Mouse (Mus musculus) NIH3T3 (cell line): ENCODE results near the gene Nudt17.
"Not testable (repeated sequence)": the region's sequence is repeated elsewhere in the genome, so short reads cannot be mapped to it uniquely, and the experiment has no call there.

Experiments used
- DNase-seq: peaks from one replicate; pipeline ENCODE4 v3.0.0-alpha.2; 2012; ENCODE audit warnings: low read depth

The Nudt17 gene

DNA sequence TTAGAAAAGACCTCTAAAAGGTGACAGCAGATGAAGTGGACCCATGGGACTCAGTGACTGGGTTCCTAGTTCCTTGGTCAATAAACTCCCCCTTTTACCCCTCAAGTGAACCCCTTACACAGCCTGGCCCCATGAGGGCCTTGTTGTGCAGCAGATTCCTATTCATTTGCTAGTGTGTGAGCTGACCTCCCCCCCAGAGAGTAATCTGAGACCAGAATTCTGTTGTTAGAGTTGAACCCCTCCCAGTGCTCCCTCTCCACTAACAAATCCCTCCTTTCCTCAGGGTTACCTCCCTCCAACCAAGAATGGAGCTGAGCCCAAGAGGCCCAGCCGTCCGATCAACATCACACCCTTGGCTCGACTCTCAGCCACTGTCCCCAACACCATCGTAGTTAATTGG, 7.4 kb downstream of the Nudt17 start:
- DNase-seq: no peak

DNA sequence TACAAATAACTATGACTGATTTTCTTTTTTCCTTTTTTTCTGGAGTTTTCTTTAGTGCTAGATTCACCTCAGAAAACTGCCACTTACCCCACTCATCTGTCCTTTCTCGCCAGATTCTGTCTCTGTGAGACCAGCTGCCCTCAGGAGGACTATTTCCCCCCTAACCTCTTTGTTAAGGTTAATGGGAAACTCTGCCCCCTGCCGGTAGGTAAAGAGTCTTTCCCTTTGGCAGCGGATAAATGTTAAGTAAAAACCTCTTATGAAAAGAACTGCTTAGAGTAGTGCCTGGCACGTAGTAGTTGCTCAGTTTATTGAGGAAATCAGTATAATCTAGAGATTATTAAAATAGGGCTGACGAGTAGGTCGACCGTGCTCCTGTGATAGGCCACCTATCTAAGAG, 8.0 kb downstream of the Nudt17 start:
- DNase-seq: peak; percentile 73

DNA sequence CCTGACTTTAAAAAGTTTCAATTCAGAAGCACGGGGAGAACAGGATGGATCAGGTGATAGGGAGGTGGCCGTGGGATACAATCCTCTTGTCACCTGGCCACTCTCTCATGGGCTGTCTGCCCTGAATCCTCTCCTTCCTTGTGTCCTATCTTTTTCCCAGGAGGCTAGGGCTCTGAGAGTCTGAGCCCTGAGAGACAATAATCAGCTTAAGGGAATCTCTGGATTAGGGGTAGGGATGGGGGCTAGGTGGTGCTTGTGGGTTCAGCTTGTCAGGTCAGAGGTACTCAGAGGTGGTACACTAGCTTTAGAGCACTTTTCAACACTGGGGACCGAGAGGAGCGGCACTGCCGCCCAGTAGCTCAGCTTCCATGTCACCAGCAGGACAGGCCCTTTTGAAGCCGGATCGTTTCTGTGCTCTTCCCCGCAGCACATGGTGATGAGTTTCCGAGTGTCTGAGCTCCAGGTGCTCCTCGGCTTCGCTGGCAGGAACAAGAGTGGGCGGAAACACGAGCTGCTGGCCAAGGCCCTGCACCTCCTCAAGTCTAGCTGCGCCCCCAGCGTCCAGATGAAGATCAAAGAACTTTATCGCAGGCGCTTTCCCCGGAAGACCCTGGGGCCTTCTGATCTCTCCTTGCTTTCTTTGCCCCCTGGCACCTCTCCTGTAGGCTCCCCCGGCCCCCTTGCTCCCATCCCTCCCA, 9.2 kb downstream of the Nudt17 start:
- DNase-seq: no peak

DNA sequence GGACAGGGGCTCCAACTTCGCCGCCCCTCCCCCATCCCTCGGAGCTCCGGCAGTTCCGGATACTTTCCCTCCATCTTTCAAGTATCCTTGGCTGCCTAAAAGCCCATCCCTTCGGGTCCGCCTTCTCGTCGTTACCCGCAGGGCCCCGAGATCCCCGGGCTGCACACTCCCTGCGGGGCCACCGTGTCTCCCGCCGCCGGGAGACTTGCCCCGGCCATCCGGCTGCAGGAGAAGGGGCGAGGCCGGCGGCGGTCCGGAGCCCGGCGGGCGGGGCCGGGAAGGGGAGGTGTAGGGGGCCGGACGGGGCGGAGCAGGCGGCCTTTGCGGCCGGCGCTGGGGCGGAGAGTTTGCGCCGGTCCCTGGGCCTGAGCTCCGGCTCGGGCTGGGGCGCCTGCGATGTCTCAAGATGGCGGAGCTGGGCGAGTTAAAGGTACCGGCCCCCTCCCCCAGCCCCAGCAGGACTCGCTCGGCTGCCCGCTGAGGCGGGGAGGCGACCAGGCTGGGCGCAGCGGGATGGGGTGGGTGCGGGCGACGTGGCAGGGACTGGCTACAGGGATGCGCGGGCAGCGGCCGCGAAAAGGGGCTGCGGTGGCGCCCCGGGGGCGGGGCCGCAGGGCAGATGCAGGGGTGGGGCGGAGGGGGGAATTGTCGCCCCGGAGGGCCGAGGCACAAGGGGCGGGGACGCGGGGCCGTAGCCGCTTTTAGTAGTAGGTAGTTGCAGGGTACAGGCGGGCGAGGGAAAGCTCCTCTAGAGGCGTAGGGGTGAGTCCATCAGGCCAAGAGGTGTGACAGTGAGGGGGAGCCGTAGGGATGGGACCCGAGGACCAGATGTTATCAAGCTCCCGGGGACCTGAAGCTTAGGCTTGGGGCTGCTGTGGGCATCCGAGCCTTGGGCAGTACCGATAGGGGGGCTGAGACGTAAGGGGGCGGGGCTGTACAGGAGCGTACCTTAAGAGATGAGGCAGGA, 11.3 kb downstream of the Nudt17 start:
- peak; percentile 95 for DNase-seq

DNA sequence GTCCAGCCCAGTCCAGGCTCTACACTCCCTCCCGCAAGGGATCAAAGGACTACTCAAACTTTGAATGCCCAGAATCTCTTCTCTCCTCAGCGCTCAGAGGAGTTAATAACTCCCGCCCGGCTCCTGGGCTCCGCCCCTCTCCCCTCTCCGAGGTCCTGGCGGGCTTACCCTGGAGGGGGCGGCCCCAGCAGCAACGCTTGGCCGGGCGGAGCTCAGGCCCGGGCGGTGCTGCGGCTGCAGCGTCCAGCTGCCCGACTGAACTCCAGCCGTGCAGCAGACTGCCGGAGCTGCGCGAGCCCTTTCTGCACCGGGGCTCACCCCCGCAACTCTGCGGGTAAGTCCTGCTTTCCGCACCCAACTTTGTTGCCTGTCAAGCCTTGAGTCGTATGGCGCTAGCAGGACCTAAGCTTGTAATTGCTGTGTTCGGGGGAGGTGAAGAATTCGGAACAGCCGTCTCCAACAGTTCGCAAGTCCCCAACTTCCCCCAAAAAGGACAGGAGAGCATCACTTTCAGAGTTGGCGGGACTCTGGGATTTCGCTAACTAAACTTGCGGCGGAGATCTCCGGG, 12.1 kb downstream of the Nudt17 start, which contains the start of gene Pias3:
Pias3 (plus strand) TSS at position 187 of the 568 bp plus-strand sequence.
- peak; percentile 93 for DNase-seq

DNA sequence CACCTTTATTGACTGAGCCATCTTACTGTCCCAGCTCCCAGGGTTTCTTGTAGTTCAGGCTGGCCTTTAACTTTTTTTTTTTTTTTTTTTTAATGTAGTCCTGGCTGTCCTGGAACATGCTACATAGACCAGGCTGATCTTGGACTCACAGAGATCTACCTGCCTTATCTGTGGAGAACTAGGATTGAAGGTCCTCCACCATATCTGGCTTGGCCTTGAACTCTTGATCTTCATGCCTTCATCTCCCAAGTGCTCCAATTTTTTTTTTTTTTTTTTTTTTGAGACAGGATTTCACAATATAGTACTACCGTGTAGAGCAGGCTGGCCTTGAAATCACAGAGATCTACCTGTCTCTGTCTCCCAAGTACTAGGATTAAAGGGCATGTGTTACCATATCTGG, 14.8 kb downstream of the Nudt17 start:
- DNase-seq: no peak

DNA sequence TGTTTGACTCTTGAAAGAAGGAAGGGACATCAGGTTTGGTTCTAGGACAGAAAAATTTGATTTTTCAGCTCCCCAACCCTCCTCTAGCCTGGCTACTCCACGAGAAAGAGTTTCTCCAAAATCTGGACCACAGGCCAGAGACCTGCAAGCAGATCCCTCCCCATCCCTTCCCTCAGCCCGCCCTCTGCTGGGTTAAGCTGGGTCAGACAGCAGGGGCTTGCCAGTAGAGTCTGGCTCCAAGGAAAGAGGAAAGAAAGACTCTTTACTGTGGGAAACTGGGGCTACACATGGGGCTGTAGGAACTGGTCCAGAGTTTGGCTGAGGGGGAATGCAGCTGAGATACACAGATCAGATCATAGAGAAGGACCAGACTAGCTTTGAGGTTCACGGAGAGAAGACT, 15.9 kb downstream of the Nudt17 start:
- DNase-seq: peak; percentile 74

DNA sequence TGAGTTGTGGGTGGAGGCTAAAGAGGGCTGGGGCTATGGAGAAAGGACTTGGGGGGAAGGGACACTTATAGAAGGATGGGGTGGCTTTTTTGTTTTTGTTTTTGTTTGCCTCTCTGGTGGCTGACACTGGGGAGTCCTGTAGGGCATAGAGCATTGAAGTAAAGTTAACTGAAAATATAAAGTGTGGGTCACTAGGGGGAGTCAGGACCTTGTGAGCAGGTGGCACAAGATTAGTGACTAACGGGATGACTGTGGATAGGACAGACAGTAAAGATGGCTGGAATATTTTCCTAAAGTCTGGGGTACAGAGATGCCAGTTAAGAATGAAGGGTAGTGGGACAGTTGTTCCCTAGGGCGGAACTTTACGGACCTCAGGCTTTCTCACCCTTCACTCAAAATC, 18.1 kb downstream of the Nudt17 start:
- no peak for DNase-seq

DNA sequence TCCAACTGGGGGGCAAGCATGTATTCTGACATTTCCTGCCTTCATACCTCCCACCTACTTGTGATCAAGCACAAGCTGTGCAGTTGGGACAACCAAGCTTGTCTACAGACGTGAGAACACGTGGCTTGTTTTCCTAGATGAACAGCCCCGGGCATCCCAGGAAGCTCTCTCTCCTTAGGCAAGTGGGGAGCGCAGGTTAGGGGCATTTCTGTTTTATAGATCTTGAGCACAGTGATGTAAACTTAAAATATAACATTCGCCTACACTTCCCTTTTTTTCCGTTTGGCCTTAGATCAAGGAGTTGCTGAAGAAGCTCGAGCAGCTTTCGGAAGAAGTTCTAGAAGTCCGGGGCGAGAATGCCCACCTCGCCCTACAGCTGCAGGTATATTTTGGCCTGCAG, 19.5 kb downstream of the Nudt17 start:
- DNase-seq: no peak

DNA sequence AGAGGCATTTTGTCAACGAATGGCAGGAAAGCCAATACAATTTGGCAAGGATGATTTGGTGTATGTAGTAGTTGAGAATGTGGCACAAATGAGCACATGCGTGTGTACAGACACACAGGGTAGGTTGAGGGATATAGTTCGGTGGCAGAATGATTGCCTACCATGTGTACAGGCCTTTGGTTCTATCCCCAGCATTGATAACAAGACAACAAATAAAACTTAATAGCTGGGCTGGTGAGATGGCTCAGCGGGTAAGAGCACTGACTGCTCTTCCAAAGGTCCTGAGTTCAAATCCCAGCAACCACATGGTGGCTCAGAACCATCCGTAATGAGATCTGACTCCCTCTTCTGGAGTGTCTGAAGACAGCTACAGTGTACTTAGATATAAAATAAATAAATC, 22.3 kb downstream of the Nudt17 start:
- DNase-seq: not testable (repeated sequence)

DNA sequence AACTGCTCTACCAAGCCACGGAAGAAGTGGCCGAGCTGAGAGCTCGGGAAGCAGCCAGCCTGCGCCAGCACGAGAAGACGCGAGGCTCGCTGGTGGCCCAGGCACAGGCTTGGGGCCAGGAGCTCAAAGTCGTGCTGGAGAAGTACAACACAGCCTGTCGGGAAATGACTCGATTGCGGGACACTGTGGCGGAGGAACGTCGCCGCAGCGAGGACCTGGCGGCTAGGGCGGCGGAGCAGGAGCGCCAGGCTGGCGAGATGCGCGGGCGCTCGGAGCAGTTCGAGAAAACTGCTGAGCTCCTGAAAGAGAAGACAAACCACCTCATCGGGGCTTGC, 23.6 kb downstream of the Nudt17 start:
- DNase-seq: no peak

DNA sequence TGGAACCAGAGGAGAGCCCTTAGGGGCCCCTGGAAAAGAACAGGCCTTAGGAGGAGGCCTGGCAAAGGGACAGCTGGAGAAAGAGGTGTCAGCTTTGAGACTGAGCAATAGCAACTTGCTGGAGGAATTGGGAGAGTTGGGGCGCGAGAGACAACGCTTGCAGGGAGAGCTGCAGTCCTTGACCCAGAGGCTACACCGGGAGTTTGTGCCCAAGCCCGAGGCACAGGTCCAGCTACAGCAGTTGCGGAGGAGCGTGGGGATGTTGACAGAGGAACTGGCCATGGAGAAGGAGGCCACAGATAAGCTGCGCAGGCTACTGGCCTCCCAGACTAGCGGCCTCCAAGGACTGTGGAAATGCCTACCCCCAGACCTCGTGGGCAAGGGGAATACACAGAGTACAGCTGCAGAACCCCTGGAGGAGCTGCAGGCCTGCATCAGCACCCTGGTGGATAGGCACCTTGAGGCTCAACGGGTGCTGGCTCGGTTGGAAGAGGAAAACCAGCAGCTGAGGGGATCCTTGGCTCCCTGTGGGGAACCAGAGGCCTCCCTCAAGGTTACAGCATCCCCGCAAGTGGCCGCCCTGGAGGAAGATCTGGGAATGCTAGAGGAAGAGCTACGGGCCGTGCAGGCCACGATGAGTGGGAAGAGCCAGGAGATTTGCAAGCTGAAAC, 24.1 kb downstream of the Nudt17 start:
- DNase-seq: no peak

DNA sequence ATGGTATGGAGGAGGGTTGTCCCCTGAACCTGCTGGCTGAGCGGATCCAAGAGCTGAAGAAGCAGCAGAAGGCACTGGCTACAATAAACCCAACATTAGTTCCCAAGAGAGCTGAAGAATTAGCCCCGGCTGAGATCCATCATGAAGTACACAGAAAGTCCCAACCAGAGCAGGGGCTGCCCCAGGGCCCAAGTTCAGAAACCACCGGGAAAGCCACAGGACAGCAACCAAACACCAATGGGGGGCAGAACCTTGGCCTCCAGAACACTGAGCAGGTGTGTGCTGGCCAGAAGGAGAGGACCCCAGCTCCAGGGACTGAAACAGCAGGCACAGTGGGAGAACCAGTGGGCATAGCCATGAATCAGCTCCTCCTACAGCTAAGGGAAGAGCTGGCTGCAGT, 24.9 kb downstream of the Nudt17 start:
- DNase-seq: no peak

DNA sequence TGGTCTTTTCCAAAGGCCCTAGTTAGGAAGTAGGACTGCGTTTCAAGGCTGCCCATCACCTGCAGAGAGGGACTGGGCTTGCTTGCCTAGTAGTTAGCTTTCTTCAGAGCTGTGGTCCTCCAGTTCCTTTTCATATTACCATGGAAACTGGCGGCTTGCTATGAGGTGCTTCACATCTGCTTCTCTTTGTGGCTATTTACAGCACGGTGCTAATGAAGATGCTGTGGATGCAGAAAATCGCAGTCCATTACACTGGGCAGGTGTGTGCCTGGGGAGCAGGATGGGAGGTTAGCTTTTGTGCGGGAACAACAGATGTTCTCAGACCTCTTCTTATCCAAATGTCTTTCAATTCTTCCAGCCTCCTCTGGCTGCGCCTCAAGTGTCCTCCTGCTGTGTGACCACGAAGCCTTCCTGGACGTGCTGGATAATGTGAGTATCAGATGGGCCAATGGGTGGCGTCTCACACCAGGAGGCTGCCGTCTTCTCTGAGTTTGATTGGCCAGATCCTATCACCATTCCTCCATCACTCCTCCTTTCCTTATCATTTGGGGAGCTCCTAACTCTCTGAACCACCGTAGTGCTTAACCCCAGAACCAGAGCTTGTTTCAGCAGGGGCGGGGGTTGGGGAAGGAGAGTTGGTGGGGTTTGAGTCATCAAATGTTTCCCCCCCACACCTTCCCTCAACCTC, 27.9 kb downstream of the Nudt17 start:
- no peak for DNase-seq

DNA sequence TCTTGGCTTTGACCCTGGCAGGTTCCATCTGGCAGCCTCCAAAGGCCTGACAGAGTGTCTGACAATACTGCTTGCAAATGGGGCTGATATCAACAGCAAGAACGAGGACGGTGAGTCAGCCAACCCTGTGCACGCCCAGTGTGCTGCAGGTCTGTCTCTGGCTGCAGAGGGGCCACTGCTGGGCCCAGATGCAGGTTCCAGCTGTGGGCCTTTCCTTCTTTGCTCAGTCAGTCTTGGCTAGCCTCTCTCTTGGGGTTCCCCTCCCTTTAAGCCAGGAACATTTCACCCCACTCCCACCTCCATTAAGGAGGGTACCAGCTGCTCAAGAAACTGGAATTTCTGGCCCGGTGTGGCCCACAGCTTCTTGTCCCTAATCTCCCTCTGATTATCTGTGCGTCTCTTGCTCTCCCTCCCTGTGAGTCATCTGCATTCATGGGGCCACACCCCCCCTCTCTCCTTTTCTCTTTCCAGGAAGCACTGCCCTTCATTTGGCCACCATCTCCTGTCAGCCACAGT, 29.1 kb downstream of the Nudt17 start:
- DNase-seq: peak; percentile 65

DNA sequence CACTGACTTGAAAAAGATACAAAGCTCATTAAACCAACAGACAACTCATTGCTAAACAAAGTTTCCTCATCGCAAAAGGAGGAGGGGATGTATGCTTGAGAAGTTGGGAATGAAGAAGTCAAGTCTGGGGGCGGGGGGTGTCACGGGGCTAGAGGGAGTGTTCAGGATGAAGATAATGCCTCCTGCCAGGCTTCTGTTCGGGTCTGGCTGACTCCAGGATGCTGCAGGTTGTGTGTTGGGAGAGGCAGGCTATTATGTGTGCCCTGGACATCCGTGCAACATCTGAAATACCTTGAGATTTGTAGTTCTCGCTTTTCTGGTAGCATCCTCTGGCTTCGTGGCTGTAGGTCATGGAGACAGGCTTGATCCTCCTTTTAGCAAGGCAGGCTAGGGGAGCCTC, 29.9 kb downstream of the Nudt17 start:
- no peak for DNase-seq

DNA sequence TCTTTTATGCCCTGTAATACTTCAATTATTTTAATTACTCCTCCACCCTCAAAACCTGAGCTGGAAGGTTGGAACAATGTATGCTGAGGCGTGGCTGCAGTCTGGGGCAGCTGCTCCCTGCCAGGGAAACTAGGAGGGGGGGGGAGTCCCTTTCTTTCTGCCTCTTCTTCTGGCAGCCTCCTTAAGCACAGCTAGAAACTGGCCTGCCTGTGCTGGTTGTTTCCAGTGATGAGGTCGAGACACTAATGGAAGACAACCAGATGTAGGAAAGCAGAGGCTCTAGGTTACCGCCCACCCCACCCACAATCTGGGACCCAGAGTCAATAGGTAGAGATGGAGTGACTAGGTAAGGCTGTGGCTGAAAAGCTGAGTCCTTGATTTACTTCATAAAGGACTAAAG, 32.7 kb downstream of the Nudt17 start:
- DNase-seq: peak; percentile 30

DNA sequence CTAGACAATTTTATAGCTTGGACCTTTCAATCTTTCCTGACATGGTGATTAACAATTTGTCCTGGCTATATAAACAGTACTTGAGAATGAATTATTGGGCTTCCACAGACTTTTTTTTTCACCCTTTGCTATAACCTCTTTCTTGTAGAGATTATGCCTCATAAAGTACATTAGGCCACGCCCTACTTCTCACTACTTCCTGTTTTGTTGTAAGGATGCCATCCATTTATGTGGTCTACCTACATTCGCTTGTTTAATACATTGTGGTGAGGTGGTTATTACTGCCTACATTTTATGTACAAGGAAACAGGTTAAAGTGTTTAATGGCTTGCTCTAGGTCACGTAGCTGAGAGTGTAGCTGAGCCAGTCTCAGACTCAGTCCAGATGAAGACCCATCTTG, 33.2 kb downstream of the Nudt17 start:
- no peak for DNase-seq

DNA sequence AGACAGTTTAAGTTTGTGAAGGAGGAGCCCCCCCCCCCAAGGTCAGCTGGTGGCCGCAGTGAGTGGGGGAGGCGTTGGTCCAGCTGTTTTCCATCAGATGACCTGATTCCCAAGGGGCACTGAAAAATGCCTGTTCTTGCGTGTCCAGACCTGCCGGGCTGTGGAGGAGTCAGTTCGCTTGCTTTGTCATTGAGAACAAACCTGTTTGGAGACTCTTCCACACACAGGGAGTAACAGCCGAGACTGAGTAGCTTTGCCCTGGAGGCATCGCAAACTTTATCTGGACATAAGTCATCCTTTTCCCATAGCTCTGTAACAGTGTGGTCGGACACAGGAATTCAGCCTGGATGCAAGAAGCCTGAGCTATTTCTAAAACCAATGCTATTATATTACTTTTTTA, 33.9 kb downstream of the Nudt17 start:
- DNase-seq: peak; percentile 72

DNA sequence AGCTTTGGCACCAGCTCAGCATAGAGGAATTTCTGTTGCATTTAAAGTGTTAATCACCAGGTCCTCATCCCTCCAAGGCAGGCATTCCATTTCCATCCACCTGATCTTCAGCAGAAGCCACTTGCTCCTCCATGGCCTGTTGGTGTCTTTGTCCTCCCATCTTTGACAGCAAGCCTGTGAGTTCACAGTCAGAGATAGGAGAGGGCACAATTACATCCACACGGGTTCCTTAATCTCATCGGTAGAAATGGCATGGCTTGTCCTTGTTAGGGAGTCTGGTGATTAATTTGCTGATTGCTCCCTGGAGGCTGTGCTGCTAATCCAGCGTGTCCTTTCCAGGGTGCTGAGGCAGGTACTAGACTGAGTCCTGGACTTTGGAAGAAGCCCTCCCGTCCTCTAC, 34.8 kb downstream of the Nudt17 start:
- no peak for DNase-seq

DNA sequence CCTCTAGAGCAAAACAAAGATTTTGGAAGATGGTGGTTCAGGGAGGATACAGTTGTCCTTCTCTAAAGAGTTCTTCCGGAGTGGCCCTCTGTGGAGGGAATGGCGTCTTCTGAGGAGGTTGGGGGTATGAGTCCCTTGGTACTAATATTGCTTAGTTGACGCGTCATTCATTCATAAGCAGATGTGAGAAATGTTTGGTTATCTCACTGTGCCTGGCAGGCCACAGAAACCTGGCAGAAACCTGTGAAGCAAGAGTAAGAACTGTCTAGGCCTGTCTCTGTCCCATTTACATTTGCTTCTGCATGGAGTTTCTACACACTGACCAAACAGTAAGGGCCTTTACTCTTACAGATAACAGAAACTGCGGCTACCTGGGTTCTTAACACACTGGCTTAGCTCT, 36.8 kb downstream of the Nudt17 start:
- DNase-seq: no peak
